8 mouse cellular contexts compared by ENCODE assay signal in the genomic region with DNA sequence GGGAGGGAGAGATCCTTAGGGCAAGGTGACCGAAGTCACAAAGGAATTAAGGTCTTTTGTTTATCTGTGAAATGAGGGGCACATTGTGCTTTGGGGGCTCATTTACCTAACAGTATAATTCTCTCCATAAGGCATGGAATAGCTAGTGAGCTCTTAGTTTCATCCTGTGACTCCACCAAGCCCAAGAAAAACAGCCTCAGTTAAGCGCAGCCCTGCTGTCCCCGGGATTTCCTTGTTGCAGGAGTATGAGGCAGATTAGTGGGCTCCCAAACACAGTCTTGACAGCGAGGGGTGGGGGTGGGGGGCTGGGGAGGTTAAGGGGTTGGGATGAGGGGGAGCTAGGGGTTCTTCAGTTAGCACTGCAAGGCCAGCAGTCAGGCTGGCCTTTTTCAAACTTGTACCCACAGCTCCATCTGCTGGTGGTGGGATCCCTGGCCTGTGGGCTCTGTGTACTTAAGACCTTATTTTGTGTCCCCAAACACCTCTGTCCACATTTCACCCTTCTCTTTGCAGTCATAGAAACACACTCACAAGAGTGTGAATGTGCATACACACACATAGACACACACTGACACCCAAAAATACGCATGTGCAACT.
A peak's percentile ranks its signal among the peaks of the same experiment; 100 is the strongest.
DNase-seq lines count a peak whose midpoint lies in the region; ATAC-seq and TF ChIP-seq lines count a peak whose summit lies in the region.

No protein-coding gene starts in this region.

- no peaks in the 10 kb centered on the region for H3K9me3 ChIP-seq in heart, embryonic 11.5 days (replicated peaks; ENCODE audit: control insufficient read depth, low read length)
- H3K9me3 ChIP-seq in intestine, postnatal 0 days (ENCODE audit: control insufficient read depth) = no peaks in the 10 kb centered on the region
- H3K9me3 ChIP-seq in midbrain, embryonic 16.5 days (replicated peaks; ENCODE audit: control insufficient read depth, low read length, poor library complexity, severe bottlenecking) = no peaks in the 10 kb centered on the region

- H3K4me3 ChIP-seq in heart, embryonic 11.5 days (ENCODE audit: low read depth, low read length) = no peak overlapping the region
- no peak overlapping the region for H3K4me3 ChIP-seq in intestine, postnatal 0 days (ENCODE audit: low read depth, low read length)
- no peak overlapping the region for H3K4me3 ChIP-seq in midbrain, embryonic 16.5 days (ENCODE audit: low read depth, low read length)

- H3K27ac ChIP-seq in heart, embryonic 11.5 days (ENCODE audit: low read depth, low read length) = no peak overlapping the region
- H3K27ac ChIP-seq in intestine, postnatal 0 days (ENCODE audit: low read depth, low read length) = no peak overlapping the region
- no peak overlapping the region for H3K27ac ChIP-seq in midbrain, embryonic 16.5 days (ENCODE audit: low read length)

- no peaks in the 10 kb centered on the region for H3K27me3 ChIP-seq in heart, embryonic 11.5 days (ENCODE audit: control insufficient read depth, insufficient read depth, low read length)
- H3K27me3 ChIP-seq in intestine, postnatal 0 days (replicated peaks; ENCODE audit: control insufficient read depth, insufficient read depth, low read length) = no peaks in the 10 kb centered on the region
- H3K27me3 ChIP-seq in midbrain, embryonic 16.5 days (ENCODE audit: control insufficient read depth, insufficient read depth, low read depth, low read length) = no peaks in the 10 kb centered on the region

- peak; percentile 75 for DNase-seq in heart, adult 11 months
- peak; percentile 63 to 72 for DNase-seq in cerebellum, postnatal 4 days (ENCODE audit: low spot score in 2 of 2)
- peak; percentile 64 for DNase-seq in gastrocnemius, postnatal 10 days
- peak; percentile 32 to 73 for DNase-seq in left cerebral cortex, postnatal 10 days (ENCODE audit: extremely low spot score in 1 of 2, low spot score in 2 of 2)
- DNase-seq in spleen, postnatal 4 days (ENCODE audit: low spot score in 2 of 2) = no peak

- no peak overlapping the region for H3K9ac ChIP-seq in heart, embryonic 11.5 days (ENCODE audit: low read depth, low read length)
- no peak overlapping the region for H3K9ac ChIP-seq in intestine, postnatal 0 days (ENCODE audit: low read depth, low read length)
- H3K9ac ChIP-seq in midbrain, embryonic 16.5 days (ENCODE audit: low read depth, low read length) = no peak overlapping the region

- TF ChIP-seq CTCF in intestine, postnatal 0 days (IDR thresholded peaks at IDR 0.05; ENCODE audit: low read depth) = peak; percentile 76

- intact Hi-C loops in left cerebral cortex, postnatal 10 days (cut with DNase I) = no loop called here

- no peak overlapping the region for H3K4me2 ChIP-seq in heart, embryonic 11.5 days
- no peak overlapping the region for H3K4me2 ChIP-seq in intestine, postnatal 0 days (replicated peaks; ENCODE audit: low read depth)
- H3K4me2 ChIP-seq in midbrain, embryonic 16.5 days (ENCODE audit: low read length) = no peak overlapping the region

- H3K36me3 ChIP-seq in heart, embryonic 11.5 days (ENCODE audit: control insufficient read depth, insufficient read depth, low read length) = no peaks in the 10 kb centered on the region
- no peaks in the 10 kb centered on the region for H3K36me3 ChIP-seq in intestine, postnatal 0 days (ENCODE audit: control insufficient read depth, insufficient read depth)
- no peaks in the 10 kb centered on the region for H3K36me3 ChIP-seq in midbrain, embryonic 16.5 days (ENCODE audit: control insufficient read depth, insufficient read depth, low read length)

- H3K4me1 ChIP-seq in heart, embryonic 11.5 days (ENCODE audit: control insufficient read depth, insufficient read depth, low read length) = peaks cover 4% of the 10 kb centered on the region
- H3K4me1 ChIP-seq in intestine, postnatal 0 days (replicated peaks; ENCODE audit: control insufficient read depth, insufficient read depth, low read length) = no peaks in the 10 kb centered on the region
- H3K4me1 ChIP-seq in midbrain, embryonic 16.5 days (ENCODE audit: control insufficient read depth, insufficient read depth, low read length) = peaks cover 17% of the 10 kb centered on the region

- no peak; the same call in 1 of the 2 replicates for ATAC-seq in heart, embryonic 11.5 days (replicated peaks; ENCODE audit: insufficient number of reproducible peaks, low FRiP score, low TSS enrichment)
- no peak for ATAC-seq in intestine, postnatal 0 days
- peak; percentile 73; the same call in 1 of the 2 replicates for ATAC-seq in midbrain, embryonic 16.5 days

- 13% methylated on average over 5 of the region's 5 CpGs for WGBS in heart, embryonic 11.5 days (ENCODE audit: insufficient replicate concordance)
- 19% methylated on average over 5 of the region's 5 CpGs for WGBS in intestine, postnatal 0 days
- 12% methylated on average over 5 of the region's 5 CpGs for WGBS in midbrain, embryonic 16.5 days

Comparison
In these comparisons a context has a peak if more than half of its experiments do, and no peak if none do; other contexts are left out.
1. DNase-seq: peak in heart, adult 11 months (single experiment), cerebellum, postnatal 4 days (2 of 2), gastrocnemius, postnatal 10 days (single experiment) and left cerebral cortex, postnatal 10 days (2 of 2); none in spleen, postnatal 4 days (0 of 2).